Mouse (Mus musculus): ENCODE results near the gene Thada.
A peak's percentile ranks its signal among the peaks of the same experiment; 100 is the strongest.

GRCm38 (mm10) chr17:84188374-84188961 is 277.5 kb downstream of the Thada start:
- TF ChIP-seq CTCF (conservative IDR thresholded peaks at IDR 0.05; ENCODE audit: insufficient read depth, insufficient read length, low read depth, low read length) (no peak), POLR2A (IDR thresholded peaks at IDR 0.05; ENCODE audit: low read depth, low read length) (peak; percentile 70)
